Comparison of ENCODE assay signal across 7 mouse cellular contexts in genomic region chr7:127023272-127023691, GRCm38 (mm10). TPM values are rescaled to one million over a fixed set of nuclear protein-coding genes. Genes with fewer than 3 reads are reported as not detected.
A peak's percentile ranks its signal among the peaks of the same experiment; 100 is the strongest.
DNase-seq lines count a peak whose midpoint lies in the region; ATAC-seq and TF ChIP-seq lines count a peak whose summit lies in the region.

No protein-coding gene starts in this region.

- WGBS in lung, embryonic 14.5 days: 73% methylated on average over 11 of the region's 13 CpGs
- 78% methylated on average over 13 of the region's 13 CpGs for WGBS in embryonic facial prominence, embryonic 12.5 days
- 77% methylated on average over 13 of the region's 13 CpGs for WGBS in heart, postnatal 0 days
- WGBS in midbrain, embryonic 11.5 days: 82% methylated on average over 13 of the region's 13 CpGs

- no peak for ATAC-seq in lung, embryonic 14.5 days (ENCODE audit: insufficient read depth)
- no peak for ATAC-seq in embryonic facial prominence, embryonic 12.5 days (ENCODE audit: insufficient number of reproducible peaks, insufficient read depth, low FRiP score, low TSS enrichment)
- no peak for ATAC-seq in heart, postnatal 0 days (ENCODE audit: insufficient read depth, low read depth)
- ATAC-seq in midbrain, embryonic 11.5 days (ENCODE audit: low FRiP score): no peak
- no peak for ATAC-seq in megakaryocyte progenitor cell, adult 5-6 weeks (replicated peaks; ENCODE audit: poor library complexity)

- no peaks in the 10 kb centered on the region for H3K9me3 ChIP-seq in lung, embryonic 14.5 days (ENCODE audit: low read depth, low read length)
- H3K9me3 ChIP-seq in embryonic facial prominence, embryonic 12.5 days: no peaks in the 10 kb centered on the region
- no peaks in the 10 kb centered on the region for H3K9me3 ChIP-seq in heart, postnatal 0 days (replicated peaks; ENCODE audit: control insufficient read depth, low read length)
- H3K9me3 ChIP-seq in midbrain, embryonic 11.5 days (ENCODE audit: control insufficient read depth, low read length): no peaks in the 10 kb centered on the region

- H3K27ac ChIP-seq in lung, embryonic 14.5 days (ENCODE audit: low read depth): peak overlapping the region; percentile 24; the same call in 1 of the 2 replicates
- H3K27ac ChIP-seq in embryonic facial prominence, embryonic 12.5 days: peak overlapping the region; percentile 72
- H3K27ac ChIP-seq in heart, postnatal 0 days (ENCODE audit: low read depth): no peak overlapping the region
- H3K27ac ChIP-seq in midbrain, embryonic 11.5 days (ENCODE audit: low read depth, low read length): no peak overlapping the region; the same call in 1 of the 2 replicates

- TF ChIP-seq EP300 in heart, postnatal 0 days (IDR thresholded peaks at IDR 0.05; ENCODE audit: low read depth): no peak

- no peak for DNase-seq in lung, embryonic 14.5 days
- DNase-seq in lung, postnatal 14 days: no peak
- no peak for DNase-seq in heart, postnatal 0 days (ENCODE audit: low spot score)
- DNase-seq in midbrain, embryonic 11.5 days (ENCODE audit: low spot score, missing footprints): no peak
- no peak for DNase-seq in gastrocnemius, adult 18-20 months (ENCODE audit: low spot score)

- H3K4me2 ChIP-seq in lung, embryonic 14.5 days: peak overlapping the region; percentile 99
- H3K4me2 ChIP-seq in embryonic facial prominence, embryonic 12.5 days (replicated peaks): peak overlapping the region; percentile 97
- peak overlapping the region; percentile 96; the same call in 1 of the 2 replicates for H3K4me2 ChIP-seq in heart, postnatal 0 days (ENCODE audit: low read depth, low read length)
- peak overlapping the region; percentile 99 for H3K4me2 ChIP-seq in midbrain, embryonic 11.5 days

- H3K27me3 ChIP-seq in lung, embryonic 14.5 days (ENCODE audit: insufficient read depth, low read length): no peaks in the 10 kb centered on the region
- no peaks in the 10 kb centered on the region for H3K27me3 ChIP-seq in embryonic facial prominence, embryonic 12.5 days
- no peaks in the 10 kb centered on the region for H3K27me3 ChIP-seq in heart, postnatal 0 days (ENCODE audit: control insufficient read depth, insufficient read depth, low read length)
- no peaks in the 10 kb centered on the region for H3K27me3 ChIP-seq in midbrain, embryonic 11.5 days (ENCODE audit: control insufficient read depth, insufficient read depth, low read length)

- peak overlapping the region; percentile 97; the same call in 1 of the 2 replicates for H3K9ac ChIP-seq in lung, embryonic 14.5 days
- H3K9ac ChIP-seq in embryonic facial prominence, embryonic 12.5 days: peak overlapping the region; percentile 99
- no peak overlapping the region for H3K9ac ChIP-seq in heart, postnatal 0 days (replicated peaks; ENCODE audit: low read depth, low read length)
- H3K9ac ChIP-seq in midbrain, embryonic 11.5 days (ENCODE audit: low read length): peak overlapping the region; percentile 100

- H3K4me1 ChIP-seq in lung, embryonic 14.5 days (ENCODE audit: insufficient read depth): peaks cover 22% of the 10 kb centered on the region
- H3K4me1 ChIP-seq in embryonic facial prominence, embryonic 12.5 days: peaks cover 72% of the 10 kb centered on the region
- H3K4me1 ChIP-seq in heart, postnatal 0 days (ENCODE audit: control insufficient read depth, insufficient read depth): peaks cover 39% of the 10 kb centered on the region
- H3K4me1 ChIP-seq in midbrain, embryonic 11.5 days (ENCODE audit: control insufficient read depth, insufficient read depth, low read length): peaks cover 63% of the 10 kb centered on the region

- no peak for TF ChIP-seq CTCF in lung, embryonic 14.5 days (IDR thresholded peaks at IDR 0.05; ENCODE audit: low read depth)
- no peak for TF ChIP-seq CTCF in heart, postnatal 0 days (IDR thresholded peaks at IDR 0.05; ENCODE audit: low read depth)

- peak overlapping the region; percentile 97 for H3K4me3 ChIP-seq in lung, embryonic 14.5 days (ENCODE audit: low read depth, low read length)
- H3K4me3 ChIP-seq in embryonic facial prominence, embryonic 12.5 days: peak overlapping the region; percentile 92
- no peak overlapping the region for H3K4me3 ChIP-seq in heart, postnatal 0 days (ENCODE audit: low read depth, low read length)
- peak overlapping the region; percentile 99 for H3K4me3 ChIP-seq in midbrain, embryonic 11.5 days (ENCODE audit: low read depth, low read length)

- H3K36me3 ChIP-seq in lung, embryonic 14.5 days (ENCODE audit: insufficient read depth): peaks cover 49% of the 10 kb centered on the region
- peaks cover 30% of the 10 kb centered on the region for H3K36me3 ChIP-seq in embryonic facial prominence, embryonic 12.5 days
- peaks cover 27% of the 10 kb centered on the region for H3K36me3 ChIP-seq in heart, postnatal 0 days (replicated peaks; ENCODE audit: control insufficient read depth, insufficient read depth, low read length)
- H3K36me3 ChIP-seq in midbrain, embryonic 11.5 days (ENCODE audit: control insufficient read depth, insufficient read depth, low read length): peaks cover 12% of the 10 kb centered on the region

RNA-seq across cellular contexts. Expression of gene Prrt2, which starts 2.3 kb away (rescaled TPM):
- polyA plus RNA-seq in lung, embryonic 14.5 days (2014; fragmentation: Nextera tagmentation; extraction: Ambion mirVana): 4.7 and 5.9 TPM in 2 replicates
- polyA plus RNA-seq in embryonic facial prominence, embryonic 12.5 days (2016; fragmentation: Nextera tagmentation; extraction: Ambion mirVana): 8.9 and 9.6 TPM in 2 replicates
- not detected in 2 replicates for total RNA-seq in heart, postnatal 0 days (2014; rRNA removed; ENCODE audit: low replicate concordance)
- polyA plus RNA-seq in heart, postnatal 0 days (2015; fragmentation: Nextera tagmentation; extraction: Ambion mirVana): 0.23 and 1.1 TPM in 2 replicates
- 2.6 and 4.0 TPM in 2 replicates for polyA plus RNA-seq in midbrain, embryonic 11.5 days (2014; fragmentation: Nextera tagmentation; extraction: Ambion mirVana)
- 0.74 and 1.1 TPM in 2 replicates for total RNA-seq in megakaryocyte progenitor cell, adult 5-6 weeks (2015)
- total RNA-seq in megakaryocyte progenitor cell, adult 5-6 weeks (2017): 0.44 TPM in 1 of 2 replicates, not detected in the other
- total RNA-seq in gastrocnemius, adult 18-20 months (2021): under 1 TPM in 1 of 2 experiments, not detected in 1; 0.84 TPM

RNA-seq across cellular contexts. Expression of gene Gm42742, which starts 2.4 kb away (rescaled TPM):
- 37.4 and 54.0 TPM in 2 replicates for polyA plus RNA-seq in lung, embryonic 14.5 days (2014; fragmentation: Nextera tagmentation; extraction: Ambion mirVana)
- 59.3 and 77.8 TPM in 2 replicates for polyA plus RNA-seq in embryonic facial prominence, embryonic 12.5 days (2016; fragmentation: Nextera tagmentation; extraction: Ambion mirVana)
- total RNA-seq in heart, postnatal 0 days (2014; rRNA removed; ENCODE audit: low replicate concordance): 22.8 and 24.8 TPM in 2 replicates
- 5.7 and 44.5 TPM in 2 replicates for polyA plus RNA-seq in heart, postnatal 0 days (2015; fragmentation: Nextera tagmentation; extraction: Ambion mirVana)
- 58.8 and 68.8 TPM in 2 replicates for polyA plus RNA-seq in midbrain, embryonic 11.5 days (2014; fragmentation: Nextera tagmentation; extraction: Ambion mirVana)
- 0.69 TPM in 1 of 2 replicates, not detected in the other for total RNA-seq in megakaryocyte progenitor cell, adult 5-6 weeks (2015)
- total RNA-seq in megakaryocyte progenitor cell, adult 5-6 weeks (2017): 0.21 and 3.7 TPM in 2 replicates
- 10 to 100 TPM; 12.9 to 16.9 TPM for total RNA-seq in gastrocnemius, adult 18-20 months (2021)

RNA-seq across cellular contexts. Expression of gene Maz, which starts 3.6 kb away (rescaled TPM):
- 74.3 and 90.8 TPM in 2 replicates for polyA plus RNA-seq in lung, embryonic 14.5 days (2014; fragmentation: Nextera tagmentation; extraction: Ambion mirVana)
- 118 and 122 TPM in 2 replicates for polyA plus RNA-seq in embryonic facial prominence, embryonic 12.5 days (2016; fragmentation: Nextera tagmentation; extraction: Ambion mirVana)
- total RNA-seq in heart, postnatal 0 days (2014; rRNA removed; ENCODE audit: low replicate concordance): 89.0 and 89.3 TPM in 2 replicates
- 15.6 and 16.1 TPM in 2 replicates for polyA plus RNA-seq in heart, postnatal 0 days (2015; fragmentation: Nextera tagmentation; extraction: Ambion mirVana)
- 64.3 and 80.7 TPM in 2 replicates for polyA plus RNA-seq in midbrain, embryonic 11.5 days (2014; fragmentation: Nextera tagmentation; extraction: Ambion mirVana)
- total RNA-seq in megakaryocyte progenitor cell, adult 5-6 weeks (2015): 93.4 and 103 TPM in 2 replicates
- total RNA-seq in megakaryocyte progenitor cell, adult 5-6 weeks (2017): 64.2 and 64.5 TPM in 2 replicates
- 10 to 100 TPM; 64.3 to 66.3 TPM for total RNA-seq in gastrocnemius, adult 18-20 months (2021)

RNA-seq across cellular contexts. Expression of gene Pagr1a, which starts 6.1 kb away (rescaled TPM):
- polyA plus RNA-seq in lung, embryonic 14.5 days (2014; fragmentation: Nextera tagmentation; extraction: Ambion mirVana): 21.9 and 44.5 TPM in 2 replicates
- 51.4 and 76.7 TPM in 2 replicates for polyA plus RNA-seq in embryonic facial prominence, embryonic 12.5 days (2016; fragmentation: Nextera tagmentation; extraction: Ambion mirVana)
- not detected in 2 replicates for total RNA-seq in heart, postnatal 0 days (2014; rRNA removed; ENCODE audit: low replicate concordance)
- polyA plus RNA-seq in heart, postnatal 0 days (2015; fragmentation: Nextera tagmentation; extraction: Ambion mirVana): 21.7 and 44.8 TPM in 2 replicates
- polyA plus RNA-seq in midbrain, embryonic 11.5 days (2014; fragmentation: Nextera tagmentation; extraction: Ambion mirVana): 59.0 and 70.6 TPM in 2 replicates
- 44.2 and 55.4 TPM in 2 replicates for total RNA-seq in megakaryocyte progenitor cell, adult 5-6 weeks (2015)
- total RNA-seq in megakaryocyte progenitor cell, adult 5-6 weeks (2017): 39.8 and 48.1 TPM in 2 replicates
- total RNA-seq in gastrocnemius, adult 18-20 months (2021): 10 to 100 TPM in 1 of 2 experiments, 1 to 10 TPM in 1; 7.9 to 10.3 TPM

RNA-seq across cellular contexts. Expression of gene Pagr1b, which starts 7.0 kb away (rescaled TPM):
- polyA plus RNA-seq in lung, embryonic 14.5 days (2014; fragmentation: Nextera tagmentation; extraction: Ambion mirVana): 0.85 TPM in 1 of 2 replicates, not detected in the other
- polyA plus RNA-seq in embryonic facial prominence, embryonic 12.5 days (2016; fragmentation: Nextera tagmentation; extraction: Ambion mirVana): 0.37 TPM in 1 of 2 replicates, not detected in the other
- total RNA-seq in heart, postnatal 0 days (2014; rRNA removed; ENCODE audit: low replicate concordance): not detected in 2 replicates
- polyA plus RNA-seq in heart, postnatal 0 days (2015; fragmentation: Nextera tagmentation; extraction: Ambion mirVana): not detected in 2 replicates
- not detected in 2 replicates for polyA plus RNA-seq in midbrain, embryonic 11.5 days (2014; fragmentation: Nextera tagmentation; extraction: Ambion mirVana)
- not detected in 2 replicates for total RNA-seq in megakaryocyte progenitor cell, adult 5-6 weeks (2015)
- not detected in 2 replicates for total RNA-seq in megakaryocyte progenitor cell, adult 5-6 weeks (2017)
- total RNA-seq in gastrocnemius, adult 18-20 months (2021): 1 to 10 TPM in 1 of 2 experiments, not detected in 1; 1.7 TPM

Comparison
In these comparisons a context has a peak if more than half of its experiments do, and no peak if none do; other contexts are left out.
1. H3K27ac ChIP-seq: peak in lung, embryonic 14.5 days (single experiment) and embryonic facial prominence, embryonic 12.5 days (single experiment); none in heart, postnatal 0 days (single experiment) and midbrain, embryonic 11.5 days (single experiment).
2. Peak in every context shown above with its lines, with median percentiles within 50 percentile points of each other: H3K4me2 ChIP-seq.